Mouse (Mus musculus) C2C12 (cell line): ENCODE results near the gene Ttc9b. TPM values are rescaled to one million over a fixed set of nuclear protein-coding genes. Genes with fewer than 3 reads are reported as not detected.

ENCODE experiments used
- H3K27me3 ChIP-seq: one replicate; pipeline ENCODE4 v1.6.1; 2011; ENCODE audit not compliant: control insufficient read depth, insufficient read depth, insufficient read length
- H3K36me3 ChIP-seq: one replicate; pipeline ENCODE4 v1.6.1; 2011; ENCODE audit not compliant: control insufficient read depth, insufficient read depth
- H3K4me3 ChIP-seq: one replicate; pipeline ENCODE4 v1.5.1; 2011; ENCODE audit warnings: mild to moderate bottlenecking, control low read depth; ENCODE audit not compliant: poor library complexity, insufficient read depth, severe bottlenecking
- H3K79me2 ChIP-seq: one replicate; pipeline ENCODE4 v1.6.1; 2011; ENCODE audit not compliant: control insufficient read depth, insufficient read depth
- H3K79me3 ChIP-seq: one replicate; pipeline ENCODE4 v1.6.1; 2011; ENCODE audit warnings: low read depth, control low read depth
- H3ac ChIP-seq: one replicate; pipeline ENCODE3; 2011; ENCODE audit warnings: low read depth; ENCODE audit not compliant: control insufficient read depth, insufficient read length
- CEBPB ChIP-seq: IDR thresholded peaks from one replicate; pipeline ENCODE4 v1.6.1; 2011; ENCODE audit warnings: low read depth, mild to moderate bottlenecking, control low read depth, moderate library complexity
- CTCF ChIP-seq: IDR thresholded peaks from one replicate; pipeline ENCODE4 v1.5.1; 2011; ENCODE audit not compliant: control insufficient read depth, insufficient read depth, insufficient read length
- FOSL1 ChIP-seq: IDR thresholded peaks from one replicate; pipeline ENCODE4 v1.8.0; 2011; ENCODE audit warnings: mild to moderate bottlenecking, low read length; ENCODE audit not compliant: poor library complexity, insufficient read depth, severe bottlenecking
- MAX ChIP-seq: IDR thresholded peaks from one replicate; pipeline ENCODE4 v1.6.1; 2011; ENCODE audit warnings: mild to moderate bottlenecking, control low read depth
- MYOD1 ChIP-seq: IDR thresholded peaks from one replicate; pipeline ENCODE4 v1.6.1; 2011; ENCODE audit warnings: low read depth; ENCODE audit not compliant: control insufficient read depth, insufficient read length
- MYOG ChIP-seq: IDR thresholded peaks from one replicate; pipeline ENCODE4 v1.6.1; 2011; ENCODE audit not compliant: control insufficient read depth, insufficient read length; ENCODE audit errors: extremely low read depth
- USF1 ChIP-seq: IDR thresholded peaks from one replicate; pipeline ENCODE4 v1.6.1; 2011; ENCODE audit warnings: low read depth, mild to moderate bottlenecking, control low read depth, moderate library complexity
- polyA plus RNA-seq: library from polyadenylated mRNA; unstranded; fragments of >200 nt; fragmentation: generic; extraction: Trizol; gene quantifications from one replicate; pipeline ENCODE4 v1.2.1, GENCODE M21; 2012; ENCODE audit warnings: missing spikeins

Gene Ttc9b
- polyA plus RNA-seq, 1 experiment, result 0.11 TPM

DNA sequence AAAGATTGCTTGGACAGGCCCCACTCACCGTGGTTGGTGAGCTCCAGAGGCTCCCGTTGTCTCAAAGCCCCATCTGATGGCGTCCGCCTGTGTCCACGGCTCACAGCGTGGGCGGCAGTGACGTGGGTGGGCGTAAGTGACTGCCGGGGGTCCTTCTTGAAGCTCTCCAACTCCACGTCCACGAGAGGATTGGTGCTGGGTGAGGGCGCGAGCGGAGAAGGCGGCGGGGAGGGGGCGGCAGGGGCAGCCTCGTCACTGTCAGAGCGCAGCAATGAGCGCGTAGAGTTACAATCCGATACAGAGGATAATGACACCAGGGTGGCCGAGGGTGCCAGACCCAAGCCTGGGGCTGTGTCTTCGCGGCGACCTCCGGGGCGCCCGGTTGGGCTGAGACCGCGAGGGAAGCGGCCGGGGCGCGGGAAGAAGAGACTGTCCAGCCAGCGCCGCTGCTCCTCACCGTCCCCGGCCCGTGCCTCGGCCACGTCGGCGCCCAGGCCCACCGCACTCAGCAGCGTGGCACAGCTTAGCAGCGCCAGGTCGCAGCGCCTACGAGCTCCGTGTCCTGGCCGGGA is 4.2 kb downstream of the Ttc9b start:
- Histone ChIP-seq H3K4me3 (no peak overlapping the region), H3K79me3 (no peaks in the 10 kb centered on the region), H3K79me2 (no peaks in the 10 kb centered on the region), H3K36me3 (no peaks in the 10 kb centered on the region), H3K27me3 (peaks cover 10% of the 10 kb centered on the region), H3ac (no peak overlapping the region)
- TF ChIP-seq CTCF (no peak), USF1 (no peak), CEBPB (no peak), MYOD1 (no peak), MAX (no peak), MYOG (no peak), FOSL1 (no peak)

DNA sequence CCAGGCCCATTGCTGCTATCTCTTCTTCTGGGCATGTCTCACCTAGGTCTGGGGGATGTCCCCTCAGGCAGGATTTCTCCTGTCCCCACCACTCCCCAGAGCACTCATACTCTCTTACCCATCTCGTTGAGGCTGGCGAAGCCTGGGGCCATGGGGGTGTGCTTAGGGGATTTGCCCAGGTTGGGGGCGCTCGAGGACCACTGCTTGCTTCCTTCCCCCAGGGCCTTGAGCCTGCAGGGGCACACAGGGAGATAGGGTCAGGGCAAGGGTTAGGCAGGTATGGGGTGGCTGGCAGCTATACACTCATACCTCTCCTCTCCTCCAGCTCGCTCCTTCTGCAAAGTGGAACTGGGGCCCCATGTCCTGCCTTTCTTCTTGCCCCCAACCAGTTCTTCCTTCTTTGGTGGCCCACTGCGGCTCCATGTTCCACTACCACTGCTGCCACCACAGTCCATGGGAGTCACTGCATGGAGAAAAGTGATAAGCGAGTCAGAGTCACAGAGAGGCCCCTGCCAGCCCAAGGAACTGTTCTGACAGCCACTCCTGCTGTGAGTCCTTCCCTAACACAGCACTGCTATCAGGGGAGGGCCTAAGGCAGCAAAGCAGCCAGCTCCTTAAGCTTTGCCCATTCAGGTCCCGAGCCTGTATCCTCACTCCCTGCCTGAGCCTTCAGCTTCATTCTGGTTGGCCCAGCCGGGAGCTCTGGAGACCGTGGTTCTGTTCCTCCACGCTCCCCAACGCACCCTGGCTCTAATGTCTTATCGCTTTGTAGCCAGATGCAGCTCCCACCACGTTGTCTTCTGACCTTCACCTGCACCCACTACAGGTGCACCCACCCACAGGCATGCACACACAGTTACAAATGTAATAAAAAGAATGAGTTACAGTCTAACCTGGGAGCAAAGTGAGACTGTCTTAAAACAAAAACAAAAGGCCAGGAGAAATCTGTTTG is 5.3 kb downstream of the Ttc9b start:
- Histone ChIP-seq H3K79me2 (no peaks in the 10 kb centered on the region), H3ac (no peak overlapping the region), H3K79me3 (no peaks in the 10 kb centered on the region), H3K4me3 (no peak overlapping the region), H3K27me3 (peaks cover 6% of the 10 kb centered on the region), H3K36me3 (no peaks in the 10 kb centered on the region)
- TF ChIP-seq FOSL1 (no peak), CTCF (no peak), USF1 (no peak)

DNA sequence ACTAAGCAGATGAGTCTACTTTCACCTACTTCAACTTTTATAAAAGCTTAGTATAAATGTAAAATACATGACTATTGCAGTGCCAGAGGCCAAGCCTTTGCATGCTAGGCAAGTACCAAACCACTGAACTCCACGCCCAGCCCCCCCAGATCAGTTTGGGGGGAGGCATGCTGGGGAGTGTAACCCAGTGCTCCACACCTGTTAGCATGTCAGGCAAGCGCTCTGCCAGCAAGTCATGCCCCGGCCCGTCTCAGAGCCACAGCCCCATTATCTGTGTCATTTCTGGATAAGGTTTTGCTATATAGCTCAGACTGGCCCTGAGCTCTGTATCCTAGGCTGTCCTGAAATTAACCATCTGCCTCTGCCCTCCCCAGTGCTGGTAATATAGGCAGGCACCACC is 8.3 kb downstream of the Ttc9b start:
- no peak overlapping the region for H3ac ChIP-seq
- TF ChIP-seq MYOG, result no peak
- TF ChIP-seq USF1, result no peak
- no peak for TF ChIP-seq FOSL1
- no peak for TF ChIP-seq CTCF
- TF ChIP-seq MYOD1, result no peak
- no peak for TF ChIP-seq CEBPB
- no peak for TF ChIP-seq MAX
- H3K79me2 ChIP-seq, result no peaks in the 10 kb centered on the region
- no peaks in the 10 kb centered on the region for H3K27me3 ChIP-seq
- no peak overlapping the region for H3K4me3 ChIP-seq
- no peaks in the 10 kb centered on the region for H3K36me3 ChIP-seq
- H3K79me3 ChIP-seq, result no peaks in the 10 kb centered on the region

DNA sequence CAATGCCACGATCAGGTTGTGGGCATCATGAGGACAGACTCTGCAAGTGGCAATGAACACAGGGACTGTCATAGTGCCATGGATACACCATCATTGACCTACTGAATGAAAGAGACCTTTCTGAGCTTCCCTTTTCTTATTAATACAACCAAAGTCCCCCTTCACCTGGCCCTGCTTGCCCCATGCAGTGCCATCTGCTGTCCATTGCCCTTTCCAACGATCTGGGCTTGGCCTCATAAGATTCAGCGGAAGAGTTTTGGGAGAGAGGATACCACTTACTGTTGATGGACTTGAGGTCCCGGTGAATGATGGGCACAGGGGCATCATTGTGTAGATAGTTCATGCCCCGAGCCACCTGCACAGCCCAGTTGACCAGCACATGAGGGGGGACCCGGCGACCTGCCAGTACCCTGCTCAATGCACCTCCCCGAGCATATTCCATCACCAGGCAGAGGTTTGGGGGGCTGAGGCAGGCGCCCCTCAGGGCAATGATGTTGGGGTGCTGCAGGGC is 19.4 kb downstream of the Ttc9b start:
- Histone ChIP-seq H3K4me3 (peak overlapping the region; percentile 53), H3K79me3 (peaks cover 2% of the 10 kb centered on the region), H3K36me3 (no peaks in the 10 kb centered on the region), H3K79me2 (peaks cover 19% of the 10 kb centered on the region), H3K27me3 (no peaks in the 10 kb centered on the region), H3ac (peak overlapping the region; percentile 49)
- TF ChIP-seq USF1 (no peak), MAX (no peak), MYOD1 (no peak), CTCF (no peak), FOSL1 (no peak), CEBPB (no peak), MYOG (no peak)

DNA sequence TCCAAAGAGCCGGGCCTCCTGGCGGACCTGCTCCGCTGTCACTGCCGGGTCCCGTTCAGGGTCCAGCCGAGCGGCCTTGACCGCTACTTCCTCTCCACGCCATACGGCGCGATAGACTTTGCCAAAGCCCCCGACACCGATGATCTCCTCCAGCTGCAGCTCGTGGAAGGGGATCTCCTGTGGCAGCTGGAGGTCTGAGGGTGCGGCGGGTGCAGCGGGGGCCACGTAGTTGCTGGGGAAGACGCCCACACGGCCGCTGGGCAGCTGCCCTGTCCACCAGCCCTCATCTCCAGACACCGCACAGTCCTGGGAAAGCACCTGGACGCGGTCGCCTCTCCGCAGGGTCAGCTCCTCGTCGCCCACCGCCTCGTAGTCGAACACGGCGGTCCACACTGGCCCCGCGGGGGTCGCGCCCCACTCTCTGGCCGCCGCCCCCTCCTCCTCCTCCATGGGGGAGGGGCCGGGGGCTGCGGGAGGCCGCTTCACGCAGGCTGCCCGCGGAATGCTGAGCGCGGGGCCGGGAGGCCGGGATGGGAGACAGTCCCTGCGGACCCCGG is 19.9 kb downstream of the Ttc9b start:
- Histone ChIP-seq H3K79me2 (peaks cover 19% of the 10 kb centered on the region), H3K4me3 (peak overlapping the region; percentile 53), H3K27me3 (no peaks in the 10 kb centered on the region), H3K79me3 (peaks cover 2% of the 10 kb centered on the region), H3K36me3 (no peaks in the 10 kb centered on the region), H3ac (peak overlapping the region; percentile 49)
- TF ChIP-seq MYOD1 (no peak), MYOG (no peak), CEBPB (no peak), CTCF (no peak), FOSL1 (no peak), MAX (no peak), USF1 (no peak)
